Mouse (Mus musculus): ENCODE results near the gene Tfpt.
"Not testable (repeated sequence)": the region's sequence is repeated elsewhere in the genome, so short reads cannot be mapped to it uniquely, and the experiment has no call there.

The Tfpt gene

DNA sequence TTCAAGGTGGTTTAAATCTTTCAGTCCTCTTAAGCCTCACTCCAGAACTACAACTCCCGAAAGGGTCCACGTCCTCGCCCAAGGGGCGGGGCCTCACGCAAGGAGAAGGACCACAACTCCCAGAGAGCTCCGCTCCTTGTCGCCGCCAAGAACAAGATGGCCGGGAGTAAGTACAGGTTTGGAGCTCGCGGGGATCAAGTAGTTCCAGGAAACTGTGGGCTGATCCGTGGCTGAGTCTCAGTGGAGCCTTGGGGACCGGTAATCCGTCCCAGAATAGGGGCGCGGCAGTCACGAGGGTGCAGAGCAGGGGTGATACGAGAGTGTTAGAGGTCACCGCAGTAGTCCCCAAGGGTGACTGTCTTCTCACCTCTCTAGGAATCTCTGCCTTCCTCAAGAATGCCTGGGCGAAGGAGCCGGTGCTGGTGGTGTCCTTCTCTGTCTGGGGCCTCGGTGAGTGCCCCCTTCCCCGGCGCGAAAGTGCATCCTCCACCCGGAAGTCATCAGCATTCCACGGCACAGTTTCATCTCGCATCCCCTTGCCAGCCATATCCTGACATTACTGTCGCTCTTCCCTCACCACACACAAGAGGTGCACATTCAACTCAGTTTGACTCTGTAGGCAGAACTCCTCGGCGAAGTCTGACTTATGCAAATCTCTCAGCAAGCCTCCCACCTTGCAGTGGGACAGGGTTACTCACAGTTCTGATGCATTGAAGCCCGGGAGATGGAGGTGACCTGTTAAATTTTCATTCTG, 12.3 kb downstream of the Tfpt start, which contains the start of gene Ndufa3:
Gene Ndufa3 (plus strand): TSS at position 132 of the 754 bp plus-strand sequence.
- DNase-seq (ENCODE audit: low read depth, low spot score), result peak; percentile 87

DNA sequence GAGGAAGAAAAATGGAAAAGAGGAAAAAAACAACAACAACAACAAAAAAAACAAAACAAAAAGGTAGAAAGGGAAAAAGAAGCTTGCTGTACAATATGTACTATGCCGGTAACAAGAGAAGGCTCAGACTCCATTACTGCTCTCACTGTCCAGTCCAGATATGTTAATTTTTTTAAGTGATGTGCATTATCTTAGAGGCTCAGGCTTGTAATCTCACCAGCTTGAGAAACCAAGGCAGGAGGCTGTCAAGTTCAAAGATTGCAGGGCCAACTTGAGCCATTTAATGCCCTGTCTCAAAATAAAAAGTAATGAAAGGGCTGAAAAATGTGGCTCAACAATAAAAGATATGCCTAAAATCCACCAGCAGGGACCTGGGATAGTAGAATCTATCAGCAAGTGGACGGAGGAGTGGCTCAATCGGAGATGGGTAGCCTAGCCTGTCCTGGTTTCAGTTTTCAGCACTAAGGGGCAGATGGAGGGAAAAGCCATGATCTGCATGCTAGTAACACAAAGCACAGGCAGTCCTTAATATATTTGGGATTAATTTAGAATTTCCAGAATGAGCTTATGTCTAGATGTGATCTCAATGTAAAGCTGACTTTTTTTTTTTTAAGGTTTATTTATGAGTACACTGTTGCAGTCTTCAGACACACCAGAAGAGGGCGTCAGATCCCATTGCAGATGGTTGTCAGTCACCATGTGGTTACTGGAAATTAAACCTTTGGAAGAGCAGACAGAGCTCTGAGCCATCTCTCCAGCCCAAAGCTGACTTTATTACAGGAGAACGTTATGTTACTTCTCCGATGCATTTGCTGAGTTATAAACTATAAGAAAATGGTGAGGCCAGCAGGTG, 13.1 kb downstream of the Tfpt start:
- DNase-seq (ENCODE audit: low read depth, low spot score), result no peak

DNA sequence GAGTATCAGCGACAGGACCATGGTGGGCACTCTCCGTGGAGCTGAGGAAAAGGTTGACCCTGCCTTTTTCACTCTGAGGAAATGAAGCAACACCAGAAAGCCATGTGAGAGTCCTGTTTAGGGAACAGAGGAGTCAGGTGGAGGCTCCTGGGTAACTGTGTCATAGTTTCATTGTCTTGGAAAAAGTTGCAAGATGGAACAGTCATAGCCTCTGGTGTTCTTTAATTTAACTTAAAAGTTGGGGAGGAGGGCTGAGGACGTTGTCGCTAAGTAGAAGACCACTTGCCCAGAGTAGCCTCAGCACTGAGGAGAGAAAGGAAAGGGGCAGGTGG, 13.7 kb downstream of the Tfpt start, which contains the start of gene Oscar:
Gene Oscar (minus strand): TSS at position 101 of the 332 bp plus-strand sequence.
- no peak for DNase-seq (ENCODE audit: low read depth, low spot score)

DNA sequence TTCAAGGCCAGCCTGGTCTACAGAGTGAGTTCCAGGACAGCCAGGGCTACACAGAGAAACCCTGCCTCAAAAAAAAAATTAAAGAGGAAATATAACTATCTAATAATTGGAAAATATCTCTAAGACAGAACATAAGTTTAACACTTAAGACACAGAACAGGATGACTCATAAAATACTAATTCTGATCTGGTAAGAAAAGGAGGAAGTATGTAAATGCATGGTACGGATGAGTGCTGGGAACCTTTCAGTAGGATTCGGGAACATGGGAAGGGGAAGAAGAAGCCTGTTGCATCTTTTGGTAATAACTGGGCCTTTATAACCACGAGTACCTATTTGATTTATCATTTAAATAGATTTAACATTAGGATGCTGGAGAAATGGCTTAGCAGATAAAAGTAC, 15.7 kb downstream of the Tfpt start:
- no peak for DNase-seq (ENCODE audit: low read depth, low spot score)

GRCm38 (mm10) chr7:3611006-3611405, 18.7 kb downstream of the Tfpt start:
- no peak for DNase-seq (ENCODE audit: low read depth, low spot score)

DNA sequence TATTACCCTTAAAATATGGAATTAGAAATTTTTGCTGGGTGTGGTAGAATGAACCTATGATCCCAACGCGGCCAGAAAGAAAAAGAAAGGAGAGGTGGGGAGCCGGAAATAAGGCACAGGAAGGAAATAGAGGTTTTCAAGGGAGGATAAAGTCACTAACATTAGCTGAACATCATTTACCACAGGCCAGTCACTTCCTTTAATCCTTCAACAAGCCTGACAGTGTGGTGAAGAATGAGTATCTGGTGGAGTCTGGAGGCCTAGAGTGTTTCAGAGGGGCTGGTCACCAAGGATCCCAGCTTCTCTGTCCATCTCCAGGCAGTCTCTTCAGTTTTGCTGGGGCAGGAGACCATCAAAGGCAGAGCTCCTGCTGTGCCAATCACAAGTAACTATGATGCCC, 19.3 kb downstream of the Tfpt start:
- DNase-seq (ENCODE audit: low read depth, low spot score), result no peak

DNA sequence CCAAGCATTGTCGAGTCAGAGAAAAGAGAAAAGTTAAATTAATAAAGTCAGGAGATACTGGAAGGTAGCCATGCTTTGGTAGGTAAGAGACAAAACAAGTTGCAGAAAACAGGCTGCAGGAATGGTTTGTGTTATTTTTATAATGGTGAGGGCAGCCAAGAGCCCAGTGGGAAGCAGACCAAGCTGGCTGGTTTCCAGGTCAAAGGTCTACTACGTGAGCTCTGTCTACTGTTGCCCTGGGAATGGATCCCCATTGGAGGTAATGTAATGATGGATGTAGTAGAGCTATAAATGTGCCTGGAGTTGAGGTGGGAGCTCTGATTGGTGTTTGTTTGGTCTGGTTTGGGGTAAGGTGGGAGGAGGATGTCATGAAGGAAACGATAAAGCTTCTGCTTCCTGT, 20.6 kb downstream of the Tfpt start:
- no peak for DNase-seq (ENCODE audit: low read depth, low spot score)

DNA sequence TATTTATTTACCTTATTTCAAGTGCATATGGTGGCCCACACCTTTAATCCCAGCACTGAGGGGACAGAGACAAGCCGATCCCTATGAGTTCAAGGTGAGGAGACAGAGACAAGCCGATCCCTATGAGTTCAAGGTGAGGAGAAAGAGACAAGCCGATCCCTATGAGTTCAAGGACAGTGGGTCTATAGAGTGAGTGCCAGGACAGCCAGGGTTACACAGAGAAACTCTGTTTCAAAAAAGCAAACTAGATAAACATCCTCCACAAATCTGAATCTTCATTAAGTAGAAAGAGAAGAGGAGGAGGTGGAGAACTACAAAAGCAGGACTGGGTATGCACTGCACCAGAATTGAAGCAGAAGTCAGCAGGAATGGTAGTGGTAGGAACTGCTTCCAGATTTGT, 21.1 kb downstream of the Tfpt start:
- DNase-seq (ENCODE audit: low read depth, low spot score), result no peak

- no peak for DNase-seq (ENCODE audit: low read depth, low spot score)
Observed at GRCm38 (mm10) chr7:3607391-3607790, 22.3 kb downstream of the Tfpt start.

GRCm38 (mm10) chr7:3606798-3607197, 22.9 kb downstream of the Tfpt start:
- no peak for DNase-seq (ENCODE audit: low read depth, low spot score)

GRCm38 (mm10) chr7:3601119-3601518, 28.6 kb downstream of the Tfpt start:
- DNase-seq (ENCODE audit: low read depth, low spot score), result peak; percentile 68

DNA sequence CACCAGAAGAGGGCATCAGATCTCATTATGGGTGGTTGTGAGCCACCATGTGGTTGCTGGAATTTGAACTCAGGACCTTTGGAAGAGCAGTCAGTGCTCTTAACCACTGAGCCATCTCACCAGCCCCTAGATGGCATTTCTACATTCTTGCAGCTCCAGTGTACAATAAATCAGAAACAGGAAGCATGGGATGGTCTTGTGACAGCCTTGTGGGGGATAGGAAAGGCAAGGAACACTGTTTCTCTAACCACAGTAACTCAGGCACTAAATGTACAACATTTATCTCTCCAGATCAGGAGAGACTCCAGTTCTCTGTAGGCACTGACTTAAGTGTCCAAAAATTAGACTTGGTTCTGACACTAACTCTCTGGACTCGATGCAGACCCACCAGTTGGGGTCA, 32.0 kb downstream of the Tfpt start:
- not testable (repeated sequence) for DNase-seq (ENCODE audit: low read depth, low spot score)

- DNase-seq (ENCODE audit: low read depth, low spot score), result no peak
Observed at GRCm38 (mm10) chr7:3595146-3595545, 34.6 kb downstream of the Tfpt start.

- no peak for DNase-seq (ENCODE audit: low read depth, low spot score)
Observed at GRCm38 (mm10) chr7:3594686-3595085, 35.0 kb downstream of the Tfpt start.

DNA sequence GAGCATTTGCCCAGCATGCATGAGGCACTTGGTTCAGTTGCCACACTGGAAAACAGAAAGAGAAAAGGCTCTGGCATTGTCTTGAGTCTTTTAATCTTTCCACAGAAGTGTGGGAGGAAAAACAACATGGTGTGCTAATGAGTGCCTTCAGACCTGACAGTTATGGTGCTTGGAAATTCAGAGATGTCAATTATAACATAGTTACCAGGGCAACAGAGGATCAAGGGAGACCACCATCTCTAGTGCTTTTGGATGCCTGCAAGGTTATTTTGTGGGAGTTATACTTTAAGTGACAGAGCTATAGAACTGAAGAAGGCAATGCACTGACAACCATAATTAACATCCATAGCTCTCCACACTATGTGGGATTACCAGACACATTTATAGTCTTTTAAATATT, 35.9 kb downstream of the Tfpt start:
- DNase-seq (ENCODE audit: low read depth, low spot score), result no peak

- DNase-seq (ENCODE audit: low read depth, low spot score), result no peak
Observed at GRCm38 (mm10) chr7:3591534-3591933, 38.2 kb downstream of the Tfpt start.

- no peak for DNase-seq (ENCODE audit: low read depth, low spot score)
Observed at GRCm38 (mm10) chr7:3590550-3590949, 39.2 kb downstream of the Tfpt start.

DNA sequence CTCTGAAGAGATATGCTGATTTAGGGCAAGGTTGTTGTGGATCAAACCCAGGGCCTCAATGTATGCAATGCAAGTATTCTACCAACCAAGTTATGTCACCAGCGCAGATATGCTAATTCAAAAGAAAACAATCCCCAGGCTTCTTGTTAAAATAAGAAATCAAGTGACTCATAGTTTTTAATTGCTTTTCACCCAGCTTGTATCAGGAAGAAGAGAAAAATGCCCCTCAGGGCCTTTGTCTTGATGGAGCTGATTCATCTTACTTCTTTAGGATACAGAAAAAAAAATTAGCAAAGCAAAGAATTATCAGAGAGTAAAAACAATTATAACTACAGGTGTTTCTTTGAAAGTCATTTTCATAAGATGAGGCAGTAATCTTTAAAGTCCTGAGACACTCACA, 42.4 kb downstream of the Tfpt start:
- DNase-seq (ENCODE audit: low read depth, low spot score), result no peak

DNA sequence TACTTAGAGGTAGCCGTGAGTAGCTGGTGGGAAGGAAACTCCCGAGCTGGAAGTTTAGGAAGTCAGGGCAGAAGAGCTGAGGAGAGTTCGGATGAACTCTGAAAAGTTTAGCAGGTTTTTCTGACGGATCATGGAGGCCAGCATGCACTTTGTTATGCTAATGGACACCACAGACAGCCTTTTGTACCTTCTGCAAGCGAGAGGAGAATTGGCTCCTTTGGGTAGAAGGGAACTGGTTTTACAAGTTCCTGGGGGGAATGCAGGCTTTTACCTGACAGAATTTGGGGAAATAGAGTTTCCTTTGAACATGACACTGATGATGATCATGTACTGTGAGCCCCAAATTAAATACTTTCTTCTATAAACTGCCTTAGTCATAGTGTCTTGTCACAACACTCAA, 43.5 kb downstream of the Tfpt start:
- no peak for DNase-seq (ENCODE audit: low read depth, low spot score)

- no peak for DNase-seq (ENCODE audit: low read depth, low spot score)
Observed at GRCm38 (mm10) chr7:3585763-3586162, 44.0 kb downstream of the Tfpt start.

- no peak for DNase-seq (ENCODE audit: low read depth, low spot score)
Observed at GRCm38 (mm10) chr7:3580029-3580428, 49.7 kb downstream of the Tfpt start.

- DNase-seq (ENCODE audit: low read depth, low spot score), result no peak
Observed at GRCm38 (mm10) chr7:3578952-3579546, 50.7 kb downstream of the Tfpt start.

DNA sequence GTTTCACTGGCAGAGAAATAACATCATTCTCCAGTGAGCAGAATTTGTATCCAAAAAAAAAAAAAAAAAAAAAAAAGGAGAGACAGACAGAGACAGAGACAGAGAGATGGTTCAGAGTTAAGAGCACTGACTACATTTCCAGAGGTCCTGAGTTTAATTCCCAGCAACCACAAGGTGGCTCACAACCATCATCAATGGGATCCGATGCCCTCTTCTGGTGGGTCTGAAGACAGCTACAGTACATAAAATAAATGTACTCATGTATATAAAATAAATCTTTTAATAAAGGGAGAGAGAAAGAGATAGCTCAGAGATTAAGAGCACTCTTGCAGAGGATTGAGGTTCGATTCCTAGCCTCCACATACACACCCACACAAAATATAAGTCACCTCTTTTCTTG, 51.5 kb downstream of the Tfpt start:
- no peak for DNase-seq (ENCODE audit: low read depth, low spot score)

All from embryo, embryonic 11.5 days (tissue).